Mouse (Mus musculus) kidney, adult 9 months (tissue): ENCODE data around the gene Eif2b3.
A peak's percentile ranks its signal among the peaks of the same experiment; 100 is the strongest.

Experiments used
- DNase-seq: peaks from one replicate; pipeline ENCODE4 v3.0.0; 2022

Gene Eif2b3

DNA sequence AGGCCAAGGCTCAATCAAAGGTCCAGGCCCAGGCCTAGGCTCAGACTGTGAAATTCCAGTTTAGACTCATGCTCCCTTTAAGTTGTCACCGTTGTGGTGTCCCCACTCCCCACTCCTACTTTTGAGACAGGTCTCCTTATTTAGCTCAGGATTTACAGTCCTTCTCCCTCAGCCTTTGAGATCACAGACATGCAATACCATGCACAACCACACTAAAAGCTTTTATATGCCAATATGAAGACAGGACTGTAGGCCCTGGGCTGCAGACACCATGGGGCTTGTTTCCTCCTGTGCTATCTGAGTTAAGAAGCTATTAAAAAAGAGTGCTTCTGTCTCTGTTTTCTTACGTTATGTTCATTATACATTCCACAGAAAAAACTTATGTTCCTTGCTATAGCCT is 1.5 kb upstream of the Eif2b3 start:
- no peak for DNase-seq

GRCm38 (mm10) chr4:117018327-117018726 is 875 bp upstream of the Eif2b3 start:
- DNase-seq, result no peak

- DNase-seq, result no peak
These were observed 4.3 kb downstream of the Eif2b3 start for GRCm38 (mm10) chr4:117023469-117023868.

DNA sequence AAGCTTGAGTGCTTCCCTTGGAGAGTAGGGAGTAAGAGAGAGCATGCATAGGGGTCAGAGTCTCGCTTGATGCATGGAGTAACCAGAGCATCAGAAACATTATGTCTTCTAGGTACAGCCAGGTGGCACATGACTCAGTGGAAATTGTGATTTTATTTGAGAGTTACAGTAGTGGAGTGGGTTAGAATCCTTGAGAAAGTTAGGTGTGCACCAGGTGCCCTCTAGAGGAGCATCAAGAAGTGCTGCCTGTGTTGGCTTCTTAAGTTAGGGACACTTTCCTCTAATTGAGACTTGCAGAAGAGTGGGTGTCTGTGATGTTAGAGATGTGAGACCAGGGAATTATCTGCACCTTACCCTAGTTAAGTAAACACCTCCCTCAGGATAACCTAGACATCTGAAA is 11.9 kb downstream of the Eif2b3 start:
- DNase-seq, result no peak

- peak; percentile 48 for DNase-seq
These were observed 20.9 kb downstream of the Eif2b3 start for GRCm38 (mm10) chr4:117039925-117040687.

GRCm38 (mm10) chr4:117040791-117041190 is 21.6 kb downstream of the Eif2b3 start:
- no peak for DNase-seq

- peak; percentile 79 for DNase-seq
These were observed 22.1 kb downstream of the Eif2b3 start for GRCm38 (mm10) chr4:117041283-117041721.

DNA sequence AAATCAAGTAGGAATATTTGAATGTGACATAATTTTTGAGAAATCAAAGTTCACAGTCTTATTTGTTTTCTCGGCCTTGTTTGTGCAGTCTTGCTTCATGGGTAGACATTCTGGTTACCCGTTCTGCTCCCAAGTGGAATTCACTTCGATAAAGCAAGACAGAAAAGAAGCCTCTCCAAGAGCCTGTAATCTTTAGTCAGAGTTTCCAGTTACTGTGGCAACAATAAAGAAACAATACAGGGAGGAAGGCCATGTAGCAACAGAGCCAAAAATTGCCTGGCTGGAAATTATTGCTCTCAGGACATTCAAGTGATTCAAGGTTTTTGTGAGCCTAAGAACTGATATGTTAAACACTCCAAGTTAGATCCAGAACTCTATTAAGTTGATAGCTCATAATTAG is 29.6 kb downstream of the Eif2b3 start:
- DNase-seq, result no peak

GRCm38 (mm10) chr4:117049485-117049884 is 30.3 kb downstream of the Eif2b3 start:
- no peak for DNase-seq

DNA sequence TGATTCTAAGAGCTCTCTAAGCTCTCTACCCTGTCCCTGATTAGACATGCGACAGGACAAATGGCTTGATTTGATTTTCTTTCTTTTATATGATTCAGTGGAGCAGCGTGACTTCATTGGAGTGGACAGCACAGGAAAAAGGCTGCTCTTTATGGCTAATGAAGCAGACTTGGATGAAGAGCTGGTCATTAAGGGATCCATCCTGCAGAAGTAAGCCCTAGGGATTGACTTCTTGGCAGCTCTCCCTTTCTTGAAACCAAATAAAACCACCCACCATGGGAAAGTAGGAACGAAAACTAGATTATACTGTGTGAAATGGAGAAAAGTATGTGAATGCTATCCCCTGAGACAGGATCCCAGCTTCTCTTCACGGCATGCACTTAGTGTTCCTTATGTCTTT is 33.4 kb downstream of the Eif2b3 start:
- no peak for DNase-seq

DNA sequence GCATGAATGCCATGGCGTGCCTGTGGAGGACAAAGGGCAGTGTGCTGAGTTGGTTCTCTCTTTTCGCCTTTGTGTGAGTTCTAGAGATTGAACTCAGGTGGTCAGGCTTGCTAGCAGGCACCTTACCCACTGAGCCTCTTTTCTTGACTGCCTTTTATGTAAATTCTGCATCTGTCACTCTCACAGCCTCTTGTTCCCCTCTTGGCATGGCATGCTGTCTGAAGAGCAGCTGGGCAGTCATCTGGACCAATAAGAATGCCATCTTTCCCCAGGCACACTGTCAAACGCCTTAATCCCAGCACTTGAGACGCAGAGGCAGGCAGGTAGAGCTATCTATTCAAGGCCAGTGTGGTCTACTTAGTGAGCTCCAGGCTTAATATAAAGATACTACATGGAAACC is 34.8 kb downstream of the Eif2b3 start:
- DNase-seq, result no peak

DNA sequence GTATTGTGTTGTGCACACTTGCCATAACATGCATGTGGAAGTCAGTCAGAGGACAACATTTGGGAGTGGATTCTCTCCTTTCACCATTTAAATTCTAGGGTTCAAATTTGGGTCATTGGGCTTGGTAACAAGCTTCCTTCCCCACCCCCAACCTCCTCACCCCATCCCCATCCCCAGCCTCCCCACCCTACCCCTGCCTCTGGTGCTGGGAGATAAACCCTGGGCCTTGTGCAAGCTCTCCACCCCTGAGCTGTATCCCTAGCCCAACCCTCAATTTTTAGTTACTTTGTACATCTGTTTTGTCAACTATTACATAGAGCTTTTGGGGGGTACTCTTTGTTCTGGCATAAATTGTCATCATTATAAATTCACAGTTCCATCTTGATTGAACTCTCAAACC is 36.9 kb downstream of the Eif2b3 start:
- no peak for DNase-seq

DNA sequence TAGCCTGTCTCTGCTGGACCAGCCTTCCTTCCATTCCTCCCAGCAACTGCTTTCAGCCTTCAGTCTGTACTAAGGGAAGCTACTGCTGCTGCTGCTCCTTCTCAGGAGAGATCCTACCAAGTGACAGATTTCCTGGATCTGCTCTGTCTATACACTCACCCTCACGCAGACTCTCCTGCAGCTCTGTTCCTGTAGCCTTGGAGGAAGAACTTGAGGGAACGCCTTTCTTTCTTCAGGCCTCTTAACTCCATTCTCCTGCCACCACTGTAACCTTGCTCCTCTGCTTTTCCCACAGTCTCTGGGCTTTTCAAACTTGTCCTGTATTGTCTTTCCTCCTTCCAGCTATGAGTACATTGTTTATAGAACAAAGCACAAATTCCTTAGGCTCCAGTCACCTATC is 37.3 kb downstream of the Eif2b3 start:
- no peak for DNase-seq

GRCm38 (mm10) chr4:117058512-117058911 is 39.3 kb downstream of the Eif2b3 start:
- no peak for DNase-seq

DNA sequence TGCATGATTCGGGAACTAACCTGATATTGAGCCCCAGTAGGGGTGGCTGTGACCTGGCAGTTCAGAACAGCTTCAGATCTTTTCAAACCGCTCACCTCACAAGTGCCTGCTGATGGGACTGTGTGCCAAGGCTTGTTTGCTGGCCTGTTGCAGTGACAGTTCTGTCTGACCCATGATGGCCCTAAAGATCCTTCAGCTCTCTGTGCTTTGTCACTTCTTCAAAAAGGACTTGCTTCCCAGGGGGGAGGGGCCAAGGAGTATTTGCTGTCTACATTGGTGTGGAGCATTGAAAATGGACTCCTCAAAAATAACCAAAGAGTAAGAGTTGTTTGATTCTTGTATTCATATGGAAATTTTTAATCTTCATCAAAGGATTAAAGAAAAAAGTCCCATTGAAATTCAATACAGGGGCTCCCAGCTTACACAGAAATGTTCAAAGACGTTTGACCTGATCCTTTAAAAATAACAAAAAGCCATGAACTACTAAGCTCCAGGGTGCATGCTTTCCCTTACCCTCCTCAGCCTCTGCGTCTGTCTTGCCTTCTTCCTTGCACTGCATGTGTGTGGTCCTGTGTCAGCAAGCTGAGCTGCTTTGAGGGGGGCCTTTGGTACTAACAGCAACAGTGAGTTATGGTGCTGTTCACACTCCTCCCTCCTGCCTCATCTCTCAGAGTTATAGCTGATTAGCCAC is 43.6 kb downstream of the Eif2b3 start:
- DNase-seq, result no peak

GRCm38 (mm10) chr4:117068035-117068434 is 48.8 kb downstream of the Eif2b3 start:
- DNase-seq, result no peak

GRCm38 (mm10) chr4:117069647-117070046 is 50.4 kb downstream of the Eif2b3 start:
- DNase-seq, result no peak

DNA sequence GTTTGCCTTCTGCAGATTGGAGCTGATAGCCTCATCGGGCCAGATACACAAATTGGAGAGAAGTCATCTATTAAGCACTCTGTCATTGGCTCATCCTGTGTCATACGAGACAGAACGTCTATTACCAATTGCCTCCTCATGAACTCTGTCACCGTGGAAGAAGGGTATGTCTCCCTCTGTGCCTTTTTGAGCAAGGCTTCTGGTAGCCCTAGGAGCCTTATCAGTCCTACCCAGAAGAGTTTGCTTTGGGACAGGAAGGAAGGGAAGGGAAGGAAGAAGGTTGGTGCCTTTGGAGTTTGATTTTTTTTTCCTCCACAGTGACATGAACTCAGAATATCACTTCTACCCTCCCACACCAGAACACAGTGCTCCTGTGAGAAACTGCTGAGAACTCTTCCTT is 51.4 kb downstream of the Eif2b3 start:
- no peak for DNase-seq

DNA sequence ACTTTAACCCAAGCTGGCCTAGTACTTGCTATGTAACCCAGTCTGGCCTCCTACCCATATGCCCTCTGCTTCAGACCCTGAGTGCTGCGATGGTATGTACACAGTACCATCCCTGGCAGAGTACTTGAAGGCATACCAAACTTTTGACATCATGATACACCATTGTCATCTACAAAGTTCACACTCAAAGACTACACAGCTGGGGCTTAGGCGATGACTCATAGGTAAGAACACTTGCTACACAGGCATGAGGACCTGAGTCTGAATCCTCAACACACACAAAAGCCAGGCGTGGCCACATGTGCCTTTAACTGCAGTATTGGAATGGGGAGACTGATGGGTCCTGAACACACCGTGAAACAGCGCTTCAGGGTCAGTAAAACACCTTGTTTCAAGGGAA is 52.0 kb downstream of the Eif2b3 start:
- DNase-seq, result no peak

- DNase-seq, result no peak
These were observed 68.9 kb downstream of the Eif2b3 start for GRCm38 (mm10) chr4:117087948-117088640.

- no peak for DNase-seq
These were observed 71.4 kb downstream of the Eif2b3 start for GRCm38 (mm10) chr4:117090586-117090985.

GRCm38 (mm10) chr4:117094626-117095361 is 75.6 kb downstream of the Eif2b3 start:
- peak; percentile 56 for DNase-seq
